Mouse (Mus musculus) cerebellum, adult 2 months (tissue): ENCODE results near the gene Lrrc8a.

Experiments
- CTCF ChIP-seq: fragments of 200-500 bp; IDR thresholded peaks from 2 replicates; pipeline ENCODE4 v1.5.1; 2011; ENCODE audit warnings: low read depth, mild to moderate bottlenecking, control low read depth, low read length, moderate library complexity, borderline replicate concordance; ENCODE audit not compliant: insufficient read depth
- POLR2A ChIP-seq: fragments of 200-500 bp; IDR thresholded peaks from 2 replicates; pipeline ENCODE4 v1.6.1; 2011; ENCODE audit warnings: low read length, control low read depth, borderline replicate concordance; ENCODE audit not compliant: insufficient read depth

- TF ChIP-seq CTCF: no peak
- TF ChIP-seq POLR2A: no peak
Observed at GRCm38 (mm10) chr2:30262840-30263441, 25.4 kb downstream of the Lrrc8a start.
